Mouse (Mus musculus) midbrain, embryonic 16.5 days (tissue): Measurements from ENCODE around the gene Klhl11. TPM values are rescaled to one million over a fixed set of nuclear protein-coding genes. Genes with fewer than 3 reads are reported as not detected.

Experiments
- ATAC-seq: fragments of 200-750 bp; cut with Nextera tagmentation; 2 replicates; pipeline ENCODE4 v1.8.0; 2017; ENCODE audit warnings: moderate TSS enrichment
- H3K27ac ChIP-seq: fragments of 300-500 bp; sonication (generic); 2 replicates; pipeline ENCODE4 v1.5.1; 2014; ENCODE audit warnings: mild to moderate bottlenecking, low read length, mixed read lengths
- H3K27me3 ChIP-seq: fragments of 300-500 bp; sonication (generic); 2 replicates; pipeline ENCODE4 v1.6.1; 2014; ENCODE audit warnings: low read depth, low read length, mixed read lengths; ENCODE audit not compliant: control insufficient read depth, insufficient read depth
- H3K36me3 ChIP-seq: fragments of 300-500 bp; sonication (generic); 2 replicates; pipeline ENCODE4 v1.6.1; 2014; ENCODE audit warnings: mild to moderate bottlenecking, low read length, moderate library complexity, mixed read lengths; ENCODE audit not compliant: control insufficient read depth, insufficient read depth
- H3K4me1 ChIP-seq: fragments of 300-500 bp; sonication (generic); 2 replicates; pipeline ENCODE4 v1.6.1; 2014; ENCODE audit warnings: mild to moderate bottlenecking, low read length, mixed read lengths; ENCODE audit not compliant: control insufficient read depth, insufficient read depth
- H3K4me2 ChIP-seq: fragments of 300-500 bp; sonication (generic); 2 replicates; pipeline ENCODE4 v1.6.1; 2014; ENCODE audit warnings: mild to moderate bottlenecking, low read length, mixed read lengths
- H3K4me3 ChIP-seq: fragments of 300-500 bp; sonication (generic); 2 replicates; pipeline ENCODE4 v1.5.1; 2014; ENCODE audit warnings: low read depth, mild to moderate bottlenecking, low read length, moderate library complexity, mixed read lengths
- H3K9ac ChIP-seq: fragments of 300-500 bp; sonication (generic); 2 replicates; pipeline ENCODE4 v1.6.1; 2014; ENCODE audit warnings: low read depth, low read length, mixed read lengths
- H3K9me3 ChIP-seq: fragments of 300-500 bp; sonication (generic); replicated peaks from 2 replicates; pipeline ENCODE4 v1.6.1; 2014; ENCODE audit warnings: mild to moderate bottlenecking, low read length, mixed read lengths; ENCODE audit not compliant: control insufficient read depth, poor library complexity, severe bottlenecking
- WGBS: fragments of 180-500 bp; shearing (Covaris S2); extraction: QIAGEN DNeasy Blood & Tissue Kit; methylation state at CpG from one replicate; pipeline ENCODE4 v1.1.7; 2014; 5-methylcytosine and 5-hydroxymethylcytosine counted together
- polyA plus RNA-seq: library from polyadenylated mRNA; unstranded; fragments of >200 nt; fragmentation: Nextera tagmentation; extraction: Ambion mirVana; gene quantifications from 2 replicates; pipeline ENCODE4 v1.2.1, GENCODE M21; 2015

The Klhl11 gene
- polyA plus RNA-seq, 1 experiment from 2014 or later, result 10.3 TPM

DNA sequence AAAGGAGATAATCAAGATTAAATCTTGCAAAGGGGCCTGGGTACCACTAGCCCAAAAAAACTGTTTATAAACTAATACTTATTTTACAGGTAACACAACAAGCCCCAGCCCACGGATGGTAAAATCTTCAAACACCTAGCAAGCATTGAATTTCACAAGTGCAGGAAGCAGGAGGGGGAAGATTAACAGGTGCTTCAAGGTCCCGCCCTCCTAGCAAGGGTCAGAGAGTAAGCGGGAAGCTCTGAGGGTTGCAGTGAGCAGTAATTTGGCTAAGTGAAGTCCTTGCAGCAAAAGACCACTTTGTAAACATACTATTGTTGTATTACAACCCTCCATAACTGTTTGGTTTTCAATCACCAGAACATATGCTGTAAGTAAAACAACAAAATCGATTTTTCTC lies 15.3 kb downstream of the Klhl11 start:
- Histone ChIP-seq H3K9ac (no peak overlapping the region), H3K4me1 (0 out of 2 replicates have a peak, but pooled peaks cover 2% of the 10 kb centered on the region), H3K4me3 (no peak overlapping the region), H3K4me2 (no peak overlapping the region), H3K36me3 (peaks cover 7% of the 10 kb centered on the region; the same call in 1 of the 2 replicates), H3K27me3 (no peaks in the 10 kb centered on the region), H3K9me3 (no peaks in the 10 kb centered on the region), H3K27ac (no peak overlapping the region)
- no peak for ATAC-seq
- WGBS, result 86% methylated on average over 4 of the region's 4 CpGs

- H3K4me1 ChIP-seq, result peaks cover 15% of the 10 kb centered on the region
- no peaks in the 10 kb centered on the region for H3K27me3 ChIP-seq
- H3K4me2 ChIP-seq, result no peak overlapping the region
- no peaks in the 10 kb centered on the region for H3K9me3 ChIP-seq
- no peak overlapping the region for H3K27ac ChIP-seq
- H3K4me3 ChIP-seq, result no peak overlapping the region
- no peak overlapping the region for H3K9ac ChIP-seq
- 81% methylated on average over 6 of the region's 6 CpGs for WGBS
- no peak for ATAC-seq
- H3K36me3 ChIP-seq, result no peaks in the 10 kb centered on the region
Measured at GRCm38 (mm10) chr11:100442625-100443024, 29.9 kb downstream of the Klhl11 start.

DNA sequence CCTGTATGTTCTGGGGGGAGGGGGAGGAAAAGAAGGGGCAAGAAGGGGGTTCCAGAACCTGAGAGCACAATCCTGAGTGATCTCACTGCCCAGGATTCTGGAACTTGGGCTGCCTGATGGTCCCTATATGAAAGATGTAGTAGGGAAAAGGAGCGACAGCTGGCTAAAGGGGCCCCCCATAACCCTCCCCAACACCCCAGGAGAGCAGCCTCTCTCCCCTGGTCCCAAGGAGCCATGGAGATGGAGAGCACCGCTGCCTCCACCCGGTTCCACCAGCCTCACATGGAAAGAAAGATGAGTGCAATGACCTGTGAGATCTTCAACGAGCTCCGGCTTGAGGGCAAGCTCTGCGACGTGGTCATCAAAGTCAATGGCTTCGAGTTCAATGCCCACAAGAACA lies 30.7 kb downstream of the Klhl11 start, which contains the start of the genes Nt5c3b and Klhl10:
Gene Nt5c3b (minus strand): TSS at position 12 of the 400 bp plus-strand sequence.
Gene Klhl10 (plus strand): TSS at position 121 of the 400 bp plus-strand sequence.
- Histone ChIP-seq H3K9ac (peak within 1 kb of the TSS; percentile 95), H3K4me2 (peak within 1 kb of the TSS; percentile 78), H3K36me3 (0 out of 2 replicates have a peak, but pooled peaks cover 3% of the 10 kb centered on the region), H3K9me3 (no peaks in the 10 kb centered on the region), H3K27ac (peak within 1 kb of the TSS; percentile 79), H3K4me1 (peaks cover 15% of the 10 kb centered on the region), H3K27me3 (no peaks in the 10 kb centered on the region), H3K4me3 (peak within 1 kb of the TSS; percentile 89)
- ATAC-seq, result 0 out of 2 replicates have a peak, but pooled peaks have one; percentile 14
- 91% methylated on average over 8 of the region's 8 CpGs for WGBS

DNA sequence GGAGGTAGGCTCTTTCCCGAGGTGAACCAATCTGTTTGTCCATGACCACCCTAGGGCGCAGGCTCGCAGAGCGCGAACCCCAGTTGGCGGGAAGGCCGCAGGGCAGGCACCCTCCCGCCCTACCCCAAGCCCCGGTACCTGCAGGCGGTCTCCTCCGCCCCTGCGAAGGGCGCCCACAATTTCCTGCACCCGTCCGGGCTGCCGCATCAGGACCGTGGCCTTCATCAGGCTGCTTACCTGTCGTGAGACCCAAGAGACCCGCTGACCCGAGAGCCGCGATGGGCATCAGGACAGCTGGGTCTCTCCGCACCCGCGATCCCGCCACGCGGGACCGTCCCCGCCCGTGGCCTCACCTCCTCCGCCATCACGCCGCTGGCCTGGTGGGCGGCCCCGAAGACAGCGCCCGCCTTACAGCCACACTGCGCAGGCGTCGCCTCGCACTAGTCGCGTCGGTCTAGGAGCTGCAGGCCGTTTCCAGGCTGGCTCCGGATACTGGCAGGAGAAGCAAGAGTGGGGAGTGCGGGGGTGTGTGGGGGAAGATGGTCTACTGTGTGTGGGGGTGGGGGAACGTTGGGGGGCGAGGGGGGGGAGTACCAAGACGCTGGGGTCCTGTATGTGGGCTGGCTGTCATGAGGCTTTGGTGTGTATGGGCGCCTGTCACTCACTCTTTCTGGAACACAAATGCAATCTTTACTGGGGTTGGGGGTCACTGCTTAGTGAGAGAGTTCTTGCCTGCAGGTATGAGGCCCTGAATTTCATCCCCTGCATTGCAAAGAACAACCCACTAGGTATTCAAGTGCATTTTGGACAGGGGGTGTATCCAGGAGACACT lies 31.6 kb downstream of the Klhl11 start:
- ATAC-seq, result peak; percentile 97
- Histone ChIP-seq H3K4me3 (peak overlapping the region; percentile 89), H3K4me2 (peak overlapping the region; percentile 78), H3K9me3 (no peaks in the 10 kb centered on the region), H3K9ac (peak overlapping the region; percentile 95), H3K27me3 (no peaks in the 10 kb centered on the region), H3K27ac (peak overlapping the region; percentile 79), H3K36me3 (peaks cover 6% of the 10 kb centered on the region; the same call in 1 of the 2 replicates), H3K4me1 (peaks cover 15% of the 10 kb centered on the region)
- under 1% methylated on average over 52 of the region's 52 CpGs for WGBS

- peaks cover 15% of the 10 kb centered on the region for H3K4me1 ChIP-seq
- 82% methylated on average over 1 of the region's 1 CpGs for WGBS
- ATAC-seq, result no peak
- H3K9ac ChIP-seq, result no peak overlapping the region
- no peaks in the 10 kb centered on the region for H3K27me3 ChIP-seq
- no peak overlapping the region for H3K4me3 ChIP-seq
- H3K27ac ChIP-seq, result no peak overlapping the region
- peaks cover 9% of the 10 kb centered on the region; the same call in 1 of the 2 replicates for H3K36me3 ChIP-seq
- no peak overlapping the region for H3K4me2 ChIP-seq
- H3K9me3 ChIP-seq, result no peaks in the 10 kb centered on the region
Measured at GRCm38 (mm10) chr11:100437901-100438300, 34.6 kb downstream of the Klhl11 start.

- peaks cover 11% of the 10 kb centered on the region for H3K4me1 ChIP-seq
- H3K4me3 ChIP-seq, result no peak overlapping the region
- WGBS, result 45% methylated on average over 9 of the region's 9 CpGs
- no peaks in the 10 kb centered on the region for H3K9me3 ChIP-seq
- H3K27me3 ChIP-seq, result no peaks in the 10 kb centered on the region
- no peak overlapping the region for H3K4me2 ChIP-seq
- H3K36me3 ChIP-seq, result peaks cover 14% of the 10 kb centered on the region; the same call in 1 of the 2 replicates
- no peak for ATAC-seq
- H3K27ac ChIP-seq, result no peak overlapping the region
- H3K9ac ChIP-seq, result no peak overlapping the region
Measured at GRCm38 (mm10) chr11:100435678-100436246, 36.8 kb downstream of the Klhl11 start.

- Histone ChIP-seq H3K36me3 (peaks cover 13% of the 10 kb centered on the region; the same call in 1 of the 2 replicates), H3K9ac (no peak overlapping the region), H3K4me2 (no peak overlapping the region), H3K4me3 (no peak overlapping the region), H3K9me3 (no peaks in the 10 kb centered on the region), H3K27ac (no peak overlapping the region), H3K4me1 (no peaks in the 10 kb centered on the region), H3K27me3 (no peaks in the 10 kb centered on the region)
- ATAC-seq, result no peak
- 98% methylated on average over 5 of the region's 5 CpGs for WGBS
Measured at GRCm38 (mm10) chr11:100432002-100432401, 40.5 kb downstream of the Klhl11 start.

- Histone ChIP-seq H3K27me3 (no peaks in the 10 kb centered on the region), H3K9ac (no peak overlapping the region), H3K27ac (no peak overlapping the region), H3K9me3 (no peaks in the 10 kb centered on the region), H3K4me2 (no peak overlapping the region), H3K36me3 (peaks cover 7% of the 10 kb centered on the region; the same call in 1 of the 2 replicates), H3K4me3 (no peak overlapping the region), H3K4me1 (no peaks in the 10 kb centered on the region)
- ATAC-seq, result no peak
- 90% methylated on average over 7 of the region's 7 CpGs for WGBS
Measured at GRCm38 (mm10) chr11:100430052-100430451, 42.5 kb downstream of the Klhl11 start.
